Mouse (Mus musculus) intestine, postnatal 0 days (tissue): Measurements from ENCODE around the gene Osbpl10. TPM values are rescaled to one million over a fixed set of nuclear protein-coding genes. Genes with fewer than 3 reads are reported as not detected.

ENCODE experiments used
- ATAC-seq: fragments of 200-750 bp; cut with Nextera tagmentation; 2 replicates; pipeline ENCODE4 v1.8.0; 2017; ENCODE audit warnings: mild to moderate bottlenecking, moderate TSS enrichment, moderate library complexity
- H3K27ac ChIP-seq: fragments of 300-500 bp; sonication (generic); 2 replicates; pipeline ENCODE4 v1.5.1; 2014; ENCODE audit warnings: mild to moderate bottlenecking, low read depth, low read length, moderate library complexity
- H3K27me3 ChIP-seq: fragments of 300-500 bp; sonication (generic); replicated peaks from 2 replicates; pipeline ENCODE4 v1.6.1; 2014; ENCODE audit warnings: low read length, mixed read lengths; ENCODE audit not compliant: control insufficient read depth, insufficient read depth
- H3K36me3 ChIP-seq: fragments of 300-500 bp; sonication (generic); 2 replicates; pipeline ENCODE4 v1.6.1; 2014; ENCODE audit warnings: mild to moderate bottlenecking, moderate library complexity; ENCODE audit not compliant: control insufficient read depth, insufficient read depth
- H3K4me1 ChIP-seq: fragments of 300-500 bp; sonication (generic); replicated peaks from 2 replicates; pipeline ENCODE4 v1.6.1; 2014; ENCODE audit warnings: antibody characterized with exemption, low read length, mixed read lengths; ENCODE audit not compliant: control insufficient read depth, insufficient read depth
- H3K4me2 ChIP-seq: fragments of 300-500 bp; sonication (generic); replicated peaks from 2 replicates; pipeline ENCODE4 v1.6.1; 2014; ENCODE audit warnings: low read depth, mild to moderate bottlenecking, moderate library complexity
- H3K4me3 ChIP-seq: fragments of 300-500 bp; sonication (generic); 2 replicates; pipeline ENCODE4 v1.5.1; 2014; ENCODE audit warnings: low read depth, low read length
- H3K9ac ChIP-seq: fragments of 300-500 bp; sonication (generic); 2 replicates; pipeline ENCODE4 v1.6.1; 2014; ENCODE audit warnings: mild to moderate bottlenecking, low read depth, low read length
- H3K9me3 ChIP-seq: fragments of 300-500 bp; sonication (generic); 2 replicates; pipeline ENCODE4 v1.6.1; 2016; ENCODE audit warnings: mixed run types; ENCODE audit not compliant: control insufficient read depth
- CTCF ChIP-seq: sonication (generic); IDR thresholded peaks from 2 replicates; pipeline ENCODE4 v1.5.1; 2016; ENCODE audit warnings: low read depth, mild to moderate bottlenecking, control low read depth, antibody characterized with exemption, moderate library complexity
- WGBS: fragments of 180-500 bp; shearing (Covaris S2); extraction: QIAGEN DNeasy Blood & Tissue Kit; methylation state at CpG from one replicate; pipeline ENCODE4 v1.1.7; 2014; 5-methylcytosine and 5-hydroxymethylcytosine counted together
- polyA plus RNA-seq: library from polyadenylated mRNA; unstranded; fragments of >200 nt; fragmentation: Nextera tagmentation; extraction: Ambion mirVana; gene quantifications from 2 replicates; pipeline ENCODE4 v1.2.1, GENCODE M21; 2015

Gene Osbpl10
- polyA plus RNA-seq, 1 experiment from 2014 or later = 4.3 TPM

- WGBS = 63% methylated on average over 3 of the region's 3 CpGs
- no peak for ATAC-seq
- no peaks in the 10 kb centered on the region for H3K27me3 ChIP-seq
Observed at GRCm38 (mm10) chr9:115051976-115052375, 73.6 kb downstream of the Osbpl10 start.

GRCm38 (mm10) chr9:115053779-115054178 lies 75.4 kb downstream of the Osbpl10 start:
- no peak overlapping the region for H3K9ac ChIP-seq
- peak; percentile 30; the same call in 1 of the 2 replicates for TF ChIP-seq CTCF
- H3K27me3 ChIP-seq = no peaks in the 10 kb centered on the region
- 0 out of 2 replicates have a peak, but pooled peaks cover 4% of the 10 kb centered on the region for H3K4me1 ChIP-seq
- WGBS = 52% methylated on average over 14 of the region's 14 CpGs
- ATAC-seq = peak; percentile 89
- no peaks in the 10 kb centered on the region for H3K36me3 ChIP-seq
- H3K4me3 ChIP-seq = no peak overlapping the region
- no peaks in the 10 kb centered on the region for H3K9me3 ChIP-seq
- peak overlapping the region; percentile 41 for H3K4me2 ChIP-seq
- H3K27ac ChIP-seq = peak overlapping the region; percentile 43; the same call in 1 of the 2 replicates

More at GRCm38 (mm10) chr9:115051976-115052375, 73.6 kb downstream of the Osbpl10 start:
- TF ChIP-seq CTCF = 0 out of 2 replicates have a peak, but pooled peaks have one; percentile 4
- Histone ChIP-seq H3K27ac (no peak overlapping the region), H3K36me3 (no peaks in the 10 kb centered on the region), H3K4me2 (no peak overlapping the region), H3K9ac (no peak overlapping the region), H3K9me3 (no peaks in the 10 kb centered on the region), H3K4me1 (0 out of 2 replicates have a peak, but pooled peaks cover 4% of the 10 kb centered on the region), H3K4me3 (no peak overlapping the region)

- no peaks in the 10 kb centered on the region for H3K9me3 ChIP-seq
- H3K4me2 ChIP-seq = 0 out of 2 replicates have a peak overlapping the region, but pooled peaks have one; percentile 41
- no peak overlapping the region for H3K4me3 ChIP-seq
- H3K27ac ChIP-seq = no peak overlapping the region
- 76% methylated on average over 8 of the region's 8 CpGs for WGBS
- no peaks in the 10 kb centered on the region for H3K27me3 ChIP-seq
- no peak for TF ChIP-seq CTCF
- ATAC-seq = no peak
- no peak overlapping the region for H3K9ac ChIP-seq
- no peaks in the 10 kb centered on the region for H3K36me3 ChIP-seq
- 0 out of 2 replicates have a peak, but pooled peaks cover 4% of the 10 kb centered on the region for H3K4me1 ChIP-seq
Observed at GRCm38 (mm10) chr9:115055041-115055830, 76.9 kb downstream of the Osbpl10 start.

- H3K9me3 ChIP-seq = no peaks in the 10 kb centered on the region
- no peak for TF ChIP-seq CTCF
- H3K4me2 ChIP-seq = no peak overlapping the region
- H3K4me1 ChIP-seq = no peaks in the 10 kb centered on the region
- H3K9ac ChIP-seq = no peak overlapping the region
- 24% methylated on average over 5 of the region's 5 CpGs for WGBS
- no peak overlapping the region for H3K4me3 ChIP-seq
- H3K27me3 ChIP-seq = no peaks in the 10 kb centered on the region
- no peak for ATAC-seq
- H3K27ac ChIP-seq = no peak overlapping the region
- H3K36me3 ChIP-seq = peaks cover 11% of the 10 kb centered on the region; the same call in 1 of the 2 replicates
Observed at GRCm38 (mm10) chr9:115058806-115059205, 80.4 kb downstream of the Osbpl10 start.

- peaks cover 3% of the 10 kb centered on the region; the same call in 1 of the 2 replicates for H3K9me3 ChIP-seq
- H3K4me2 ChIP-seq = no peak overlapping the region
- TF ChIP-seq CTCF = peak; percentile 42
- 95% methylated on average over 1 of the region's 1 CpGs for WGBS
- H3K36me3 ChIP-seq = peaks cover 18% of the 10 kb centered on the region; the same call in 1 of the 2 replicates
- no peaks in the 10 kb centered on the region for H3K4me1 ChIP-seq
- no peak overlapping the region for H3K27ac ChIP-seq
- H3K9ac ChIP-seq = no peak overlapping the region
- no peak for ATAC-seq
- H3K27me3 ChIP-seq = no peaks in the 10 kb centered on the region
- no peak overlapping the region for H3K4me3 ChIP-seq
Observed at GRCm38 (mm10) chr9:115064834-115065233, 86.5 kb downstream of the Osbpl10 start.

GRCm38 (mm10) chr9:115067071-115067470 lies 88.7 kb downstream of the Osbpl10 start:
- ATAC-seq = no peak
- H3K27ac ChIP-seq = no peak overlapping the region
- no peaks in the 10 kb centered on the region for H3K4me1 ChIP-seq
- H3K27me3 ChIP-seq = no peaks in the 10 kb centered on the region
- no peak overlapping the region for H3K4me3 ChIP-seq
- no peak overlapping the region for H3K9ac ChIP-seq
- no peak for TF ChIP-seq CTCF
- WGBS = 82% methylated on average over 9 of the region's 9 CpGs
- no peak overlapping the region for H3K4me2 ChIP-seq
- H3K36me3 ChIP-seq = peaks cover 16% of the 10 kb centered on the region; the same call in 1 of the 2 replicates
- H3K9me3 ChIP-seq = peaks cover 3% of the 10 kb centered on the region; the same call in 1 of the 2 replicates
